Mouse (Mus musculus): ENCODE results near the gene Bend5. TPM values are rescaled to one million over a fixed set of nuclear protein-coding genes. Genes with fewer than 3 reads are reported as not detected.

The Bend5 gene
- polyA plus RNA-seq, 1 experiment from 2014 or later = 60.8 TPM

DNA sequence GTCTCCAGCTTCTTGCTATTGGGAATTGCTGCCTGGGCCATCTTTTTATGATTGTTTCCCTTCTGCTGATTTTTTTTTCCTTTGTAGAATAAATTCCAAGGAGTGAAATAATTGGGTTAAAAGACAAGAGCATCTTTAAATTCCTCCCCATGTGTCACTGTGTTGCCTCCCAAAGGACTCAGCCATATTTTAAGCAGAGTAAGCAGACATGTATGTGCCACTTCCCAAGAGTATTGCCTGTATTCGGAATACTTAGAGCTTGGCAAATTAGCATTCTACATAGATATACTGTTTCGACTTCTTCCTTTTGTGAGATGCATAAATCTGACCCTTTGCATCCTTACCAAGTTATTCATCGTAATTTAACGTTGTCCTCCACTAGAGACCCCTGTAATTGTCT, 53.0 kb downstream of the Bend5 start:
- ATAC-seq (ENCODE audit: insufficient number of reproducible peaks, insufficient read depth, low FRiP score, low TSS enrichment) = no peak
- 85% methylated on average over 4 of the region's 4 CpGs for WGBS
- no peak overlapping the region for H3K9ac ChIP-seq

DNA sequence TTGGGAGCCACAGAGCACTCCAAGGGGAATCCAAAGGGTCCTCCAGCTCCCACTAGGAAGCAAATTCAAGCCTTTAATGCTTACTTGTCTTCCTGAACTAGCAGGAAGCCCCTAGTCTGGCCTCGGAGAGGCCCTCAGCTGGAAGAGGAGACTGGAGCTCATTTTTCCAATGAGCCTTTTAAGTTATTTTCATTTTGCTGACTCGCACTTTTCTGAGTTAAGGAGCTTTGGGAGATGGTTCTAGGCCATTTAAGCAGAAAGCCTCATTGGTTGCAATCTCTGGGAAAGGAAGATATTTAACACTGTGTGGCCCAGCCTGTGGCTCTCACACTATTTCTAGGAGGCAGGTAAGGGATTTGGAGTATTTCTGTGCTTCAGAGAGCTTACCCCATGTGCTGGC, 55.0 kb downstream of the Bend5 start:
- H3K4me3 ChIP-seq = no peak overlapping the region
- no peak overlapping the region for H3K4me2 ChIP-seq (replicated peaks)
- WGBS = 68% methylated on average over 2 of the region's 2 CpGs
- no peaks in the 10 kb centered on the region for H3K27me3 ChIP-seq
- no peak overlapping the region for H3K27ac ChIP-seq
- H3K4me1 ChIP-seq = no peaks in the 10 kb centered on the region; the same call in 1 of the 2 replicates
- ATAC-seq (ENCODE audit: insufficient number of reproducible peaks, insufficient read depth, low FRiP score, low TSS enrichment) = no peak
- no peaks in the 10 kb centered on the region for H3K9me3 ChIP-seq
- H3K36me3 ChIP-seq = no peaks in the 10 kb centered on the region
- no peak overlapping the region for H3K9ac ChIP-seq

More for the DNA sequence above, 53.0 kb downstream of the Bend5 start:
- H3K4me2 ChIP-seq (replicated peaks) = no peak overlapping the region
- no peak overlapping the region for H3K27ac ChIP-seq
- H3K36me3 ChIP-seq = no peaks in the 10 kb centered on the region
- no peaks in the 10 kb centered on the region; the same call in 1 of the 2 replicates for H3K4me1 ChIP-seq
- H3K4me3 ChIP-seq = no peak overlapping the region
- no peaks in the 10 kb centered on the region for H3K9me3 ChIP-seq
- H3K27me3 ChIP-seq = no peaks in the 10 kb centered on the region

DNA sequence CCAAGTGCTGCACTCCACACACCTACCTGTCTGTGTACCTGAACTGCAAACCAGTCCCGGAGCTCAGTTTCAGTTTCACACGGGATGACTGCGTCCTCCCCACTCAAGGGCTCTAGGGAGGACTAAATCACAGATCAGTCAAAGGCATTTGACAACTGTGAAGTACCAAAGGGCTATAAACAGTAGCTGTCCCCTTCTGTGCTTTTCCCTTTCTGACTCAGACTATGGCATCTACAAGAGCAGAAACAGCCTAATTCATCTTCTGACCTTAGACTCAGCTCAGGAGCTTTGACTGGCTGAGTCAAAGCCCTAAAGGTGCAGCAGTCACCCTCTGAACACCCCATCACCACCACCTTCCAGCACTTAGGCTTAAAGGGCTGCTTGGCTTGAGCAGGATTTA, 56.9 kb downstream of the Bend5 start:
- ATAC-seq (ENCODE audit: insufficient number of reproducible peaks, insufficient read depth, low FRiP score, low TSS enrichment) = no peak
- Histone ChIP-seq H3K27ac (no peak overlapping the region), H3K9me3 (no peaks in the 10 kb centered on the region), H3K27me3 (no peaks in the 10 kb centered on the region), H3K4me2 (replicated peaks) (no peak overlapping the region), H3K4me3 (no peak overlapping the region), H3K9ac (no peak overlapping the region), H3K36me3 (no peaks in the 10 kb centered on the region), H3K4me1 (no peaks in the 10 kb centered on the region; the same call in 1 of the 2 replicates)
- 83% methylated on average over 3 of the region's 3 CpGs for WGBS

DNA sequence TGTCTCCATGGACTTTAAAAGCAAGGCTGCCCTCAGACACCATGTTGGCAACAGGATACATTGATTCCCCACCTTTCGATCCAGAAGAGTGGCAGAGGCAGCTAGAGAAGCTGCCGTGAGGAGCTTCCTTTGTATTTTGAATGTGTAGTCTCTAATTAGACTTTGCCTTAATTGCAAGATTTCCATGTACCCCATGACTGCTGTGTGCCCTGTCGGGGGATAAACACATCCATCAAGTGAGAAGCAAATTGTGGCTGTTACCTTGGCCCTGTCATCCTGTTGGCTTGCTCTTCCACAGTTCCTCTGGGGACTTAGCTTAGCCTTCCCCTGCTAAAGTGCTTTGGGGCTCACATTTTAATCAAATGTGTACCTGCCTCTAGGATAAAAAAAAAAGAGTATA, 57.7 kb downstream of the Bend5 start:
- 66% methylated on average over 3 of the region's 3 CpGs for WGBS
- Histone ChIP-seq H3K9me3 (no peaks in the 10 kb centered on the region), H3K27ac (no peak overlapping the region)

DNA sequence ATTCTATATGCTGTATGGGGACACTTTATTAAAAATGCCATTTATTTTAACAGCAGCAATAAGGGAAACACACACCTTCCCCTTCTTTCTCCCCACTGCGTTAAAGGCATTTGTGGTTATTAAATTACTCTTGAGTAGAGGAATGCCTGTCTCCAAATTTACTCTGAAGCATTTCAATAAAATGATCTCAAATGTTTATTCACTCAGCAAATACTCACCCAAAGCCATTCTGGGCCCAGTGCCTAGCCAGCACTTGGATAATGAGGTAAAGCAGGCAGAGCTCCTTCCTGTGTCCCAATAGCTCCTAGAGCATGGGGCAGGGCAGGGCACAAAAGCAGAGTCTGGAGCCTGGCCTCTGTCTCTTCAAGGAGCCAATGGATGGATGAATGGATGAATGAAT, 58.2 kb downstream of the Bend5 start:
- 57% methylated on average over 1 of the region's 1 CpGs for WGBS
- Histone ChIP-seq H3K36me3 (no peaks in the 10 kb centered on the region), H3K9ac (no peak overlapping the region), H3K27ac (no peak overlapping the region), H3K4me2 (replicated peaks) (no peak overlapping the region), H3K4me1 (no peaks in the 10 kb centered on the region), H3K4me3 (no peak overlapping the region), H3K9me3 (no peaks in the 10 kb centered on the region), H3K27me3 (no peaks in the 10 kb centered on the region)
- no peak for ATAC-seq (ENCODE audit: insufficient number of reproducible peaks, insufficient read depth, low FRiP score, low TSS enrichment)

More for the DNA sequence above, 57.7 kb downstream of the Bend5 start:
- no peak overlapping the region for H3K4me3 ChIP-seq
- no peaks in the 10 kb centered on the region for H3K36me3 ChIP-seq
- no peak overlapping the region for H3K4me2 ChIP-seq (replicated peaks)
- H3K4me1 ChIP-seq = no peaks in the 10 kb centered on the region; the same call in 1 of the 2 replicates
- H3K27me3 ChIP-seq = no peaks in the 10 kb centered on the region
- no peak for ATAC-seq (ENCODE audit: insufficient number of reproducible peaks, insufficient read depth, low FRiP score, low TSS enrichment)
- H3K9ac ChIP-seq = no peak overlapping the region

DNA sequence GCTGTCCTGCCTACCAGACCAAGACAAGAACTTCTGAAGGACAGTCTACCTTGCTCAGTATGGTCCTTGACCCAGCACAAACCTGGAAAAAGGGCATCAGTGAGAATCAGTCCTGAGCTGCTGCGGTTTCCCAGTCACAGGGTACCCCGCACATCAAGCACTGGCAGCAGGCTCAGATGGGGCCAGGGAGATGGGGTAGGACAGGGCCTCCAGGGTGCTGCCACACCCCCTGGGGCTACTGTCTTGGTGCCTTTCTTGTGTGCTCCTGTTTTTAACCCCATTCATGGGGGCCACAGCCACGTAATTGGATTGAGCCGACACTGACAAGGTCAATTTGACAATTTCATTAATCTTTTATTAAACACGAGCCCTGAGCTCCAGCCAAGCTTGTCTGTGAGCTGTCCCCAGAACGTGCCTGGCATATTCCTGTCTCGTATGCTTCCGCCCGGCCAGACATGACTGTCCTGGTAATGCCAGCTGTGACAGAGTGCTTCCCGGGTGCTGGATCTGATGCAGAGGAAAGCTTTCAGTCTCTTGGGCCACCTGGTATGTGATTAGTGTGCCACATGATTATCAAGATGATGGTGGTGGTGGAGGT, 60.7 kb downstream of the Bend5 start:
- no peak overlapping the region for H3K9ac ChIP-seq
- H3K27me3 ChIP-seq = no peaks in the 10 kb centered on the region
- no peaks in the 10 kb centered on the region for H3K9me3 ChIP-seq
- H3K4me1 ChIP-seq = no peaks in the 10 kb centered on the region
- no peak for ATAC-seq (ENCODE audit: insufficient number of reproducible peaks, insufficient read depth, low FRiP score, low TSS enrichment)
- H3K27ac ChIP-seq = no peak overlapping the region
- no peaks in the 10 kb centered on the region for H3K36me3 ChIP-seq
- 69% methylated on average over 10 of the region's 10 CpGs for WGBS
- no peak overlapping the region for H3K4me3 ChIP-seq
- no peak overlapping the region for H3K4me2 ChIP-seq (replicated peaks)

DNA sequence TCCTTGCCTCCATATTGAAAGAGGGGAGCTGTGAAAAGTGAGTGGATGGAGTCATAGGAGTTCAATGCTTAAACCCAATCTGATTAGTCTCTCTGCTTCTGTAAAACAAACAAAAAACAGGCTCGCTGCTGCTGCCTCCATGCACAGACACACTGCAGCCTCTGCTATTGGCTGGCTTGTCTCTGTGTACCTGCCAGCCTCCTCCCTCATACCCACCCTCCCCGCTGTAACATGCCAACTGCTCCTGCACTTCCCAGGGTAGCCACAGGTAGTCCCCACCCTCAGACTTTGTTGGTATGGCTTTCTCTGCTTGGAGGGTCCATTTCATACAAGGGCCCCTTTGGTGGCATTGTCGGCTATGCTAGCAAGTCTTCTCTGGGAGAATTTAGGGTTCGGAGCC, 62.7 kb downstream of the Bend5 start:
- H3K4me2 ChIP-seq (replicated peaks) = no peak overlapping the region
- no peak for ATAC-seq (ENCODE audit: insufficient number of reproducible peaks, insufficient read depth, low FRiP score, low TSS enrichment)
- H3K9me3 ChIP-seq = no peaks in the 10 kb centered on the region
- H3K27me3 ChIP-seq = no peaks in the 10 kb centered on the region
- no peaks in the 10 kb centered on the region for H3K4me1 ChIP-seq
- H3K36me3 ChIP-seq = no peaks in the 10 kb centered on the region
- H3K4me3 ChIP-seq = no peak overlapping the region
- 42% methylated on average over 4 of the region's 4 CpGs for WGBS
- H3K9ac ChIP-seq = no peak overlapping the region
- H3K27ac ChIP-seq = no peak overlapping the region

DNA sequence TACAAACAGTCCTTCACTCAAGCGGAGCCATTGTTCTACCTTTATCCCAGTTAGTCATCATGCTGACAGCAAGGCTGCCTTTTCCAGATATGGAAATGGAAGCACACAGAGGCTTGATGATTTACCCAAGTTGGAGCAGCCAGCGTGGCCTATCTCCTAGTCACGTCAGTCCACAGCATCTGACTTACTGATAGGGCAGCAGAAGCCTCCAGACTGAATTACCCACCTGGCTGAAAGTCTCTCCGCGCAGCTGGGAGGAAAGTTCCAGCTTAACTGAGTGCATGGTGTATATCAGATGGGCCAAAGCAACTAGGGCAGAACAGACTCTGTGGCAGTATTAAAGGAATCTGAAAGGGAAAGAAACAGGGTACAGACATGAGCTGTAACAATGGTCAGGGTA, 68.7 kb downstream of the Bend5 start:
- 91% methylated on average over 5 of the region's 5 CpGs for WGBS
- Histone ChIP-seq H3K27me3 (no peaks in the 10 kb centered on the region), H3K4me2 (replicated peaks) (no peak overlapping the region), H3K27ac (no peak overlapping the region), H3K9ac (no peak overlapping the region), H3K4me1 (peaks cover 12% of the 10 kb centered on the region), H3K4me3 (no peak overlapping the region), H3K9me3 (no peaks in the 10 kb centered on the region), H3K36me3 (no peaks in the 10 kb centered on the region)
- no peak for ATAC-seq (ENCODE audit: insufficient number of reproducible peaks, insufficient read depth, low FRiP score, low TSS enrichment)

DNA sequence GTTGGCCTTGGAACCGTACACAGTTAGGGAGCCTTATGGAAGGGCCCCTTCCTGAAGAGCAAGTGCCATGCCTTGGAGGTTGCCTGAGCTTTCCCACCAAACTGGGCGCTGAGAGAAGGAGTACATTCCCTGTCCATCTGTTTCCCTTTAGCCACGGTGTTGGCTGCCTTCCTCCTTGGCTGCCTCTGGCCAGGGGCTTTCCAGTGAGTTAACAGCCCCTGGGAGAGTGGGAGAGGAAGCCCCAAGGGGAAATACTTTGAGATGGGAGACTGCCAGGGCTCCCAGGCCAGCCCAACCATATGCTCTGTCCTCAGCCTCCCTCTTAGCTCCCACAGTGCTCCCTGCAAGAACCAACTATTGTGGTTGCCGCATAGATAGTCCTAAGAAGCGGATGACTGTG, 70.4 kb downstream of the Bend5 start:
- no peaks in the 10 kb centered on the region for H3K9me3 ChIP-seq
- H3K36me3 ChIP-seq = no peaks in the 10 kb centered on the region
- H3K4me3 ChIP-seq = no peak overlapping the region
- 48% methylated on average over 5 of the region's 5 CpGs for WGBS
- H3K27ac ChIP-seq = no peak overlapping the region
- H3K9ac ChIP-seq = no peak overlapping the region
- H3K4me2 ChIP-seq (replicated peaks) = no peak overlapping the region
- H3K4me1 ChIP-seq = peaks cover 12% of the 10 kb centered on the region
- no peaks in the 10 kb centered on the region for H3K27me3 ChIP-seq
- no peak for ATAC-seq (ENCODE audit: insufficient number of reproducible peaks, insufficient read depth, low FRiP score, low TSS enrichment)

DNA sequence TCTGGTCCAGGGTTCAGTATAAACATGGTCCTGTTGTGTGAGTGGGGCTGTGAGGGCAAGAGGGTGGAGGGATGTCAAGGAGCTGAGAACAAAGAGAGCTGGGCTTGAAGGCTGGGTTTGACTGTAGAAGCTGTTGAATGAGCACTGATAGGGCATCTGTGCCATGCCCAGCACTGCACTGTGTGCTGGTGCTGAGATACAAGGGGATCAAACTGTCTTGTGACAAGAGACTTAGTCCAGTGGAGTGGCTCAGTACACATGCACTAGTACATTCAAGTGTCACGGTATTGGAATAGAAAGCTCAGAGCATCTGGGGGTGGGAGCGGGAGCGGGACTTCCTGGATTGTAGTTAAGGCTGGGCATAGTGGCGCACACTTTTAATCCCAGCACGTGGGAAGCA, 71.4 kb downstream of the Bend5 start:
- no peaks in the 10 kb centered on the region for H3K27me3 ChIP-seq
- WGBS = 54% methylated on average over 5 of the region's 5 CpGs
- H3K9me3 ChIP-seq = no peaks in the 10 kb centered on the region
- ATAC-seq (ENCODE audit: insufficient number of reproducible peaks, insufficient read depth, low FRiP score, low TSS enrichment) = no peak
- H3K9ac ChIP-seq = no peak overlapping the region
- no peak overlapping the region for H3K27ac ChIP-seq
- no peak overlapping the region for H3K4me2 ChIP-seq (replicated peaks)
- no peaks in the 10 kb centered on the region for H3K36me3 ChIP-seq
- H3K4me3 ChIP-seq = no peak overlapping the region
- peaks cover 12% of the 10 kb centered on the region for H3K4me1 ChIP-seq

DNA sequence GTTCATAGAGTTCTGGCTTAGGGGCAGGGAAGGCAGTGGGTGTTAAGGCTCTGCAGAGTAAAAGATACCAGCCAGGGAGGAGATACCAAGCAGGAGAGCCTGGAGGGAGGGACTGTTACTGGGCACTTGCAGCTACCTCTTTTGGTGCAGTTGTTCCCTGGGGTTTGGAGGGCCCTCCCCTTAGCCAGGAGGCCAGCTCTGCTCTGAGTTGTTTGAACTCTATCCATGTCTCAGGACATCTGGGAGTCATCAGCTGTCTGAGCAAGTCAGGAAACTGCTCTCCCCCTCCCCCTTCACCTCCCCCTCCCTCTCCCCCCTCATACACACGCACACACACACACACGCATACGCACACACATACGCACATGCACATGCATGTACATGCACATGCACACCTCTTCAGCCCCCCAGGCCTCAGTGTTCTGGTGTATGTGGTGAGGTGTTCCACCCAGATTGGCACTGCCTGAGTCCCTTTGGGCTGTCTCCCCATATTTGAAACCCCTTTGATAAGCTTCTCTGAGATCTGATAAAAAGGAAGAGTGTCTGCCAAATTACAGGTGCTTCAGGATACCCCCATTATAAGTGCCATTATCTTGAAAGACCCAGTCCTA, 72.5 kb downstream of the Bend5 start:
- H3K9me3 ChIP-seq = no peaks in the 10 kb centered on the region
- H3K9ac ChIP-seq = no peak overlapping the region
- WGBS = 55% methylated on average over 4 of the region's 4 CpGs
- H3K27me3 ChIP-seq = no peaks in the 10 kb centered on the region
- H3K27ac ChIP-seq = no peak overlapping the region
- ATAC-seq (ENCODE audit: insufficient number of reproducible peaks, insufficient read depth, low FRiP score, low TSS enrichment) = no peak
- no peak overlapping the region for H3K4me3 ChIP-seq
- peaks cover 12% of the 10 kb centered on the region for H3K4me1 ChIP-seq
- no peaks in the 10 kb centered on the region for H3K36me3 ChIP-seq
- no peak overlapping the region for H3K4me2 ChIP-seq (replicated peaks)

DNA sequence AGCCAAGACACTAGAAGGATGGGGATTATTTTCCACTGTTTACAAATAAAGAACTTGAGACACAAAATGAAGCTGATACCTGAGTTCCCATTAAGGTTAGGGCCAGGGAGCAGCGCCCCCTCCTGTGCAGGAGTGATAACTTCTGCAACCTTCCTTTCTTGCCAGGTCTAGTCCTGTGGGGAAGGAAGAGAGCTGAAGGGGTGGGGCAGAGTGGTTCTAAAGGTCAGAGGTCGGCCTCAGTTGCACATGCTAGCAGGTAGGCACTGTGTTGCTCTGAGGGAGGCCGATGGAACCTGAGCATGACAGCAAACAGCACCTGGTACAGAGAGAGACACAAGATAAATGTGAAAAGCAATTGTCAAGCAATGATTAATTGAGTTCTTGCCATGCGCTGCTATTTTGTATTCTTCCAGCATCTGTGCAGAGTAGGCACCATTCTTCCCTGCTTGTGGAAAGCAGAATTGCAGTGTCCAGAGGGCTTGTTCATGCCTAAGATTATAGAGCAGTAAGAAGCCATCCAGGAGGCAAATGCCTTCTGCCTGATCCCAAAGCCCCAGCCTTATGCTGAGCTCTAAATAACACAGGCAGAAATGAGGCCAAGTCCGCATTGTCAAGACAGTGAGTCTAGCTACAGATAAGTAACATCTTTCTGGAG, 79.1 kb downstream of the Bend5 start:
- Histone ChIP-seq H3K27ac (no peak overlapping the region), H3K4me1 (no peaks in the 10 kb centered on the region), H3K4me3 (no peak overlapping the region), H3K36me3 (no peaks in the 10 kb centered on the region), H3K9me3 (no peaks in the 10 kb centered on the region), H3K27me3 (no peaks in the 10 kb centered on the region), H3K9ac (no peak overlapping the region), H3K4me2 (replicated peaks) (no peak overlapping the region)
- no peak for ATAC-seq (ENCODE audit: insufficient number of reproducible peaks, insufficient read depth, low FRiP score, low TSS enrichment)
- WGBS = 64% methylated on average over 5 of the region's 5 CpGs
